Mouse (Mus musculus) left cerebral cortex, adult 2 months (tissue): Measurements from ENCODE around the gene B3galt4. TPM values are rescaled to one million over a fixed set of nuclear protein-coding genes. Genes with fewer than 3 reads are reported as not detected.

Experiments
- DNase-seq, 2 experiments: peaks; one replicate each; pipeline ENCODE4 v3.0.0; 2021 to 2022; ENCODE audit warnings: low spot score in 2 of 2, mixed read lengths in 1 of 2; ENCODE audit errors: extremely low spot score in 1 of 2
- H3K27ac ChIP-seq: fragments of 200-600 bp; 2 replicates; pipeline ENCODE4 v1.8.1; 2022
- H3K4me3 ChIP-seq: fragments of 200-600 bp; 2 replicates; pipeline ENCODE4 v1.8.1; 2022
- CTCF ChIP-seq: fragments of 200-600 bp; IDR thresholded peaks from 2 replicates; pipeline ENCODE4 v1.8.1; 2022; ENCODE audit warnings: antibody characterized with exemption, mild to moderate bottlenecking, moderate library complexity
- intact Hi-C: fragments of 180-260 bp; cut with DNase I; formaldehyde crosslinking; loops from one replicate; pipeline ENCODE4 v1.15.1; 2025
- total RNA-seq, 2 experiments: library from RNA; stranded (reverse); gene quantifications; 2 replicates each; pipeline ENCODE4 v1.2.3; 2021

B3galt4 gene
- total RNA-seq, 2 experiments from 2014 or later: 6.3 to 6.5 TPM

DNA sequence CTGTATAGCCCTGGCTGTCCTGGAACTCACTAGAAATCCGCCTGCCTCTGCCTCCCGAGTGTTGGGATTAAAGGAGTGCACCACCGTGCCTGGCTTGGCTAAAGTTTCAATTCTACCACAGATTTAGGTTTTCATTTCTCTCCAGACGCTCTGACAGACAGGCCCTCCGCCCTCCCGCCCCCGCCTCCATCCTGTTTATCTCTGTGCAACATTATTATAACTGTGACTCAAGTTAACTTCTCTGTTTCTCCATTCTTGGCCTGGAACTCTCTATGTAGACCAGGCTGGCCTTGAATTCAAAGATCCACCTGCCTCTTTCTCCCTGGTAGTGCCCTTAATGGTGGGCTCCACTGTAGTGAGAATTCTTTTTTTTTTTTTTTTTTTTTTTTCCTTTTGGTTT, 48.8 kb downstream of the B3galt4 start:
- Histone ChIP-seq H3K27ac (no peak overlapping the region), H3K4me3 (no peak overlapping the region)
- no peak for DNase-seq
- intact Hi-C loops: no loop called here
- no peak for TF ChIP-seq CTCF

DNA sequence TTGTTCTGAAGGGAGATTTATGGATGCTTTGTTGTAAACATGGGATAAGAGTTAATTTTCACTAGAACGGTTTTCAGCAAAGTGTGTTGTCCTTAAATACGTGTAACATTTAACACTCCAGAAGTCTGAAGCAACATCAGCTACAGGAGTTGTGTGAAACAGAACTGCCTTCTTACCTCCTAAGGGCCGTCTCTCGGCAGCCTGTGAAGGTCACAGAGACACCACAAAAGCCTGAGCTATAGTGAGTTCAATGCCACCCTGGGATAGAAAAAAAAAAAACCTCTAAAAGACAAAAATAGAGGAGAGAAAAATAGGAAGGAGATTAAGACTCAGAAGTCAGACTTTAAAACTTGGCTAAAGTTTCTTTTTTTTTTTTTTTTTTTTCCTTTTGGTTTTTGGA, 49.2 kb downstream of the B3galt4 start:
- no peak for DNase-seq
- no peak overlapping the region for H3K4me3 ChIP-seq
- TF ChIP-seq CTCF: no peak
- H3K27ac ChIP-seq: no peak overlapping the region
- intact Hi-C loops: no loop called here

DNA sequence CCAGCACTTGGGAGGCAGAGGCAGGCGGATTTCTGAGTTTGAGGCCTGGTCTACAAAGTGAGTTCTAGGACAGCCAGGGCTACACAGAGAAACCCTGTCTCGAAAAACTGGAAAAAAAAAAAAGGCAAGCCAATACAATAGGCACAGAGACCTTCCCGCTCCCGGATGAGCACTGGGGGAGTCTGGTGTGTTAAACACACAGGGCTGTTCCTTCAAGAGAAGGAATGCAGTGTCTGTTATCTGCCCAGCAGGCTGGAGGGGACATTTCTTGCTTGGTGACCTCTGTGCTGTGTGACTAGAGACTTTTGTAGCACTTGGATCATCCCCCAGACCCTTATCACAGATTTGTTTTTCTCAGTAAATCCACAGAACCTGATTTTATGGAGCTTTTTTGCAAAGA, 49.6 kb downstream of the B3galt4 start:
- no peak for TF ChIP-seq CTCF
- intact Hi-C loops: no loop called here

DNA sequence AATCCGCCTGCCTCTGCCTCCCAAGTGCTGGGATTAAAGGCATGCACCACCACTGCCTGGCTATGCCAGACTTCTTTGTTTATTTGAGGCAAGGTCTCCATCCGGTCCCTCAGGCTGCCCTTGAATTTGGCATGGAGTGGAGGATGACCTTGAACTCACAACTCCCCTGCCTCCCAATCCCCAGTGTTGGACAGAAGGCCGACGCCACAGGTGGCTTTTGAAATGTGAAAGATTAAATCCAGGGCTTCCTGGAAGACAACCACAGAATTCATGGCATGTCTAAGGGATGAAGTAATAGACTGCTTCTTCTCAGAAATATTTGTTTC, 50.3 kb downstream of the B3galt4 start:
- intact Hi-C loops: no loop called here
- DNase-seq: no peak
- Histone ChIP-seq H3K4me3 (no peak overlapping the region), H3K27ac (no peak overlapping the region)
- TF ChIP-seq CTCF: no peak

More for the DNA sequence above, 49.6 kb downstream of the B3galt4 start:
- H3K4me3 ChIP-seq: no peak overlapping the region
- no peak for DNase-seq
- no peak overlapping the region for H3K27ac ChIP-seq

DNA sequence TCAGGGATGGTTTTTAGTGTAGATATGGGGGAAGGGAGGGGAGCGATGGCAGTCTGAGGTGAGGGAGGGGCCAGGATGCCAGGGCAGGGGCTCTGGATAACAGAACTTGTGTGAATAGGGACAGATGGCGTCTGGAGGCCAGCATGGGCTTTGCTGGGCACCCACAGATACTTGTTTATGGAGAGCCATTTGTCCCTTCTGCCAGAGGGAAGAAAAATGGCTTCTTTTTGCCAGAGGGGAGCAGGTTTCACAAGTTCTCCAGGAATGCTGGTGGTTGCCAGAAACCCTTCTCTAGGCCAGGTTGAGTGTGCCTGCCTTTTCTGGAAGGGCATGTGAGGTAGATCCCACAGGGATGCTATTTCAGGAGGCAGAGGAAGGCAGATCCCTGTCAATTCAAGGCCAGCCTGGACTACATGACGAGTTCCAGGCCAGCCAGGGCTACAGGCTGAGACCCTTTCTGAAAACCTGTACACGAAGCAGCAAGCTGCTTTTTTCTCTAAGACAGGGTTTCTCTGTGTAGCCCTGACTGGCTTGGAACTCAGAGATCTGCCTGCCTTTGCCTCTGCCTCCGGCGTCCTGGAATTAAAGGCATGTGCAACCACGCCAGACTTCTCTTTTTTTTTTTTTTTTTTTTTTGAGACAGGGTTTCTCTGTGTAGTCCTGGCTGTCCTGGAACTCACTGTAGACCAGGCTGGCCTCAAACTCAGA, 50.9 kb downstream of the B3galt4 start:
- DNase-seq: no peak
- H3K27ac ChIP-seq: no peak overlapping the region
- H3K4me3 ChIP-seq: no peak overlapping the region
- no peak for TF ChIP-seq CTCF
- intact Hi-C loops: no loop called here

Other genes starting within 250 kb of the B3galt4 start
- 10 to 100 TPM; 93.2 to 94.9 TPM for gene March2, start 232.8 kb downstream of the B3galt4 start, total RNA-seq
- 100 to 1,000 TPM; 345 to 358 TPM for gene Rab11b, start 191.0 kb downstream of the B3galt4 start, total RNA-seq
- 1 to 10 TPM; 3.4 to 4.3 TPM for gene Angptl4, start 169.7 kb downstream of the B3galt4 start, total RNA-seq
- gene Kank3, start 141.0 kb downstream of the B3galt4 start, total RNA-seq: 10 to 100 TPM; 32.3 to 38.7 TPM
- 100 to 1,000 TPM; 600 to 661 TPM for gene Rps28, start 126.9 kb downstream of the B3galt4 start, total RNA-seq
- 100 to 1,000 TPM; 190 to 211 TPM for gene Ndufa7, start 126.9 kb downstream of the B3galt4 start, total RNA-seq
- 10 to 100 TPM; 19.8 to 26.8 TPM for gene Cd320, start 108.4 kb downstream of the B3galt4 start, total RNA-seq
- not detected for gene Gm7029, start 77.7 kb downstream of the B3galt4 start, total RNA-seq
- 1 to 10 TPM; 2.2 to 3.1 TPM for gene Kifc1, start 60.8 kb downstream of the B3galt4 start, total RNA-seq
- not detected for gene Platr17, start 46.4 kb downstream of the B3galt4 start, total RNA-seq
- 10 to 100 TPM; 25.5 to 27.7 TPM for gene Daxx, start 42.1 kb downstream of the B3galt4 start, total RNA-seq
- gene Tapbp, start 35.6 kb downstream of the B3galt4 start, total RNA-seq: 10 to 100 TPM; 41.3 to 44.2 TPM
- 10 to 100 TPM; 35.8 to 36.0 TPM for gene Zbtb22, start 35.6 kb downstream of the B3galt4 start, total RNA-seq
- 10 to 100 TPM; 63.4 to 74.3 TPM for gene Rgl2, start 21.9 kb downstream of the B3galt4 start, total RNA-seq
- gene Pfdn6, start 11.1 kb downstream of the B3galt4 start, total RNA-seq: 10 to 100 TPM; 93.0 to 97.6 TPM
- gene Wdr46, start 10.8 kb downstream of the B3galt4 start, total RNA-seq: 10 to 100 TPM; 14.7 to 18.4 TPM
- 10 to 100 TPM; 74.6 to 82.7 TPM for gene Vps52, start 4.3 kb upstream of the B3galt4 start, total RNA-seq
- gene Rps18, start 4.5 kb upstream of the B3galt4 start, total RNA-seq: 100 to 1,000 TPM; 311 to 327 TPM
- 10 to 100 TPM; 19.7 to 23.5 TPM for gene H2-K1, start 48.9 kb upstream of the B3galt4 start, total RNA-seq
- gene Ring1, start 73.2 kb upstream of the B3galt4 start, total RNA-seq: 10 to 100 TPM; 34.8 to 44.9 TPM
- 10 to 100 TPM; 34.4 to 41.2 TPM for gene H2-Ke6, start 76.6 kb upstream of the B3galt4 start, total RNA-seq
- gene Slc39a7, start 80.2 kb upstream of the B3galt4 start, total RNA-seq: 100 to 1,000 TPM in 1 of 2 experiments, 10 to 100 TPM in 1; 98.6 to 104 TPM
- gene Rxrb, start 80.3 kb upstream of the B3galt4 start, total RNA-seq: 10 to 100 TPM; 84.7 to 86.2 TPM
- 10 to 100 TPM; 11.3 to 15.2 TPM for gene Col11a2, start 87.9 kb upstream of the B3galt4 start, total RNA-seq
- under 1 TPM in 1 of 2 experiments, not detected in 1; 0.47 TPM for gene H2-Oa, start 140.9 kb upstream of the B3galt4 start, total RNA-seq
- 10 to 100 TPM; 23.3 to 28.2 TPM for gene H2-DMa, start 168.1 kb upstream of the B3galt4 start, total RNA-seq
- gene Brd2, start 171.1 kb upstream of the B3galt4 start, total RNA-seq: 100 to 1,000 TPM; 177 to 179 TPM
- under 1 TPM; 0.56 to 0.59 TPM for gene H2-DMb2, start 191.8 kb upstream of the B3galt4 start, total RNA-seq
- 1 to 10 TPM; 1.1 to 1.7 TPM for gene H2-DMb1, start 201.6 kb upstream of the B3galt4 start, total RNA-seq
- 1 to 10 TPM; 2.1 to 3.4 TPM for gene Tap1, start 236.1 kb upstream of the B3galt4 start, total RNA-seq
- gene Psmb9, start 236.3 kb upstream of the B3galt4 start, total RNA-seq: 1 to 10 TPM; 1.1 to 2.0 TPM
- gene Psmb8, start 246.2 kb upstream of the B3galt4 start, total RNA-seq: 1 to 10 TPM; 2.0 to 3.2 TPM